Mouse (Mus musculus) myocyte (in vitro differentiated cells): ENCODE results near the gene Pex5.
"Not testable (repeated sequence)": the region's sequence is repeated elsewhere in the genome, so short reads cannot be mapped to it uniquely, and the experiment has no call there.

Experiments used
- MYOG ChIP-seq, 3 experiments: IDR thresholded peaks; one replicate each; pipeline ENCODE4 v1.6.1; 2011; ENCODE audit warnings: control low read depth in 2 of 3, low read depth in 2 of 3, mild to moderate bottlenecking in 2 of 3; ENCODE audit not compliant: insufficient read length in 2 of 3, control insufficient read depth in 1 of 3, insufficient read depth in 1 of 3
- POLR2A ChIP-seq: IDR thresholded peaks from one replicate; pipeline ENCODE4 v1.6.1; 2011; ENCODE audit warnings: low read depth, mild to moderate bottlenecking, control low read depth, moderate library complexity; ENCODE audit not compliant: insufficient read length
- USF1 ChIP-seq: IDR thresholded peaks from one replicate; pipeline ENCODE4 v1.6.1; 2011; ENCODE audit warnings: low read depth, mild to moderate bottlenecking, control low read depth, moderate library complexity

- not testable (repeated sequence) for TF ChIP-seq MYOG (IDR thresholded peaks at IDR 0.05; ENCODE audit: control insufficient read depth in 1 of 3, insufficient read depth in 1 of 3, insufficient read length in 2 of 3, low read depth in 2 of 3); POLR2A; USF1
Observed at GRCm38 (mm10) chr6:124425042-124425441, 10.2 kb upstream of the Pex5 start.
